Mouse (Mus musculus) embryonic facial prominence, embryonic 10.5 days (tissue): ENCODE data around the gene Map4k2. TPM values are rescaled to one million over a fixed set of nuclear protein-coding genes. Genes with fewer than 3 reads are reported as not detected.
"Not testable (repeated sequence)": the region's sequence is repeated elsewhere in the genome, so short reads cannot be mapped to it uniquely, and the experiment has no call there.

ENCODE experiments used
- DNase-seq: peaks from one replicate; pipeline ENCODE4 v3.0.0-alpha.2; 2017; ENCODE audit warnings: low spot score
- H3K27ac ChIP-seq: fragments of 300-500 bp; sonication (generic); replicated peaks from 2 replicates; pipeline ENCODE4 v1.5.1; 2016; ENCODE audit warnings: mild to moderate bottlenecking
- H3K27me3 ChIP-seq: fragments of 300-500 bp; sonication (generic); replicated peaks from 2 replicates; pipeline ENCODE4 v1.6.1; 2016; ENCODE audit warnings: low read depth, mild to moderate bottlenecking; ENCODE audit not compliant: poor library complexity, severe bottlenecking
- H3K36me3 ChIP-seq: fragments of 300-500 bp; sonication (generic); replicated peaks from 2 replicates; pipeline ENCODE4 v1.6.1; 2016; ENCODE audit warnings: mild to moderate bottlenecking, moderate library complexity
- H3K4me1 ChIP-seq: fragments of 300-500 bp; sonication (generic); 2 replicates; pipeline ENCODE4 v1.6.1; 2016
- H3K4me3 ChIP-seq: fragments of 300-500 bp; sonication (generic); 2 replicates; pipeline ENCODE4 v1.5.1; 2016; ENCODE audit warnings: mild to moderate bottlenecking, moderate library complexity
- H3K9me3 ChIP-seq: fragments of 300-500 bp; sonication (generic); 2 replicates; pipeline ENCODE4 v1.6.1; 2016; ENCODE audit warnings: mild to moderate bottlenecking
- WGBS: fragments of 180-500 bp; shearing (Covaris S2); methylation state at CpG from one replicate; pipeline ENCODE4 v1.1.7; 2016; 5-methylcytosine and 5-hydroxymethylcytosine counted together
- polyA plus RNA-seq: library from polyadenylated mRNA; unstranded; fragments of >200 nt; fragmentation: Nextera tagmentation; extraction: Ambion mirVana; gene quantifications from 2 replicates; pipeline ENCODE4 v1.2.1, GENCODE M21; 2016

Gene Map4k2
- polyA plus RNA-seq, 1 experiment from 2014 or later, result 11.0 TPM

- peaks cover 39% of the 10 kb centered on the region for H3K4me1 ChIP-seq
Observed at GRCm38 (mm10) chr19:6304787-6305516, 36.0 kb upstream of the Map4k2 start.

GRCm38 (mm10) chr19:6305517-6306115 lies 35.3 kb upstream of the Map4k2 start:
- Histone ChIP-seq H3K9me3 (no peaks in the 10 kb centered on the region), H3K27me3 (no peaks in the 10 kb centered on the region), H3K36me3 (peaks cover 15% of the 10 kb centered on the region), H3K27ac (peak overlapping the region; percentile 88), H3K4me1 (peaks cover 36% of the 10 kb centered on the region), H3K4me3 (peak overlapping the region; percentile 85)
- DNase-seq, result no peak
- 57% methylated on average over 8 of the region's 8 CpGs for WGBS

More at GRCm38 (mm10) chr19:6304787-6305516, 36.0 kb upstream of the Map4k2 start:
- H3K9me3 ChIP-seq, result no peaks in the 10 kb centered on the region
- peaks cover 17% of the 10 kb centered on the region for H3K36me3 ChIP-seq
- H3K27ac ChIP-seq, result no peak overlapping the region
- 24% methylated on average over 5 of the region's 5 CpGs for WGBS
- peak; percentile 90 for DNase-seq
- no peaks in the 10 kb centered on the region for H3K27me3 ChIP-seq
- no peak overlapping the region for H3K4me3 ChIP-seq

- H3K36me3 ChIP-seq, result peaks cover 15% of the 10 kb centered on the region
- WGBS, result under 1% methylated on average over 38 of the region's 38 CpGs
Observed at GRCm38 (mm10) chr19:6306137-6306551, 34.8 kb upstream of the Map4k2 start, which contains the start of gene Cdc42bpg. TSS of gene Cdc42bpg (plus strand) at chr19:6306456.

GRCm38 (mm10) chr19:6306586-6306985 lies 34.3 kb upstream of the Map4k2 start:
- H3K4me3 ChIP-seq, result peak overlapping the region; percentile 85
- H3K36me3 ChIP-seq, result peaks cover 16% of the 10 kb centered on the region
- H3K9me3 ChIP-seq, result no peaks in the 10 kb centered on the region
- under 1% methylated on average over 33 of the region's 34 CpGs for WGBS
- DNase-seq, result peak; percentile 87
- peak overlapping the region; percentile 88 for H3K27ac ChIP-seq
- peaks cover 36% of the 10 kb centered on the region for H3K4me1 ChIP-seq
- no peaks in the 10 kb centered on the region for H3K27me3 ChIP-seq

More at GRCm38 (mm10) chr19:6306137-6306551, 34.8 kb upstream of the Map4k2 start, which contains the start of gene Cdc42bpg:
- H3K27me3 ChIP-seq, result no peaks in the 10 kb centered on the region
- H3K4me3 ChIP-seq, result peak within 1 kb of the TSS; percentile 85
- H3K4me1 ChIP-seq, result peaks cover 36% of the 10 kb centered on the region
- no peaks in the 10 kb centered on the region for H3K9me3 ChIP-seq
- DNase-seq, result peak; percentile 91
- H3K27ac ChIP-seq, result peak within 1 kb of the TSS; percentile 88

DNA sequence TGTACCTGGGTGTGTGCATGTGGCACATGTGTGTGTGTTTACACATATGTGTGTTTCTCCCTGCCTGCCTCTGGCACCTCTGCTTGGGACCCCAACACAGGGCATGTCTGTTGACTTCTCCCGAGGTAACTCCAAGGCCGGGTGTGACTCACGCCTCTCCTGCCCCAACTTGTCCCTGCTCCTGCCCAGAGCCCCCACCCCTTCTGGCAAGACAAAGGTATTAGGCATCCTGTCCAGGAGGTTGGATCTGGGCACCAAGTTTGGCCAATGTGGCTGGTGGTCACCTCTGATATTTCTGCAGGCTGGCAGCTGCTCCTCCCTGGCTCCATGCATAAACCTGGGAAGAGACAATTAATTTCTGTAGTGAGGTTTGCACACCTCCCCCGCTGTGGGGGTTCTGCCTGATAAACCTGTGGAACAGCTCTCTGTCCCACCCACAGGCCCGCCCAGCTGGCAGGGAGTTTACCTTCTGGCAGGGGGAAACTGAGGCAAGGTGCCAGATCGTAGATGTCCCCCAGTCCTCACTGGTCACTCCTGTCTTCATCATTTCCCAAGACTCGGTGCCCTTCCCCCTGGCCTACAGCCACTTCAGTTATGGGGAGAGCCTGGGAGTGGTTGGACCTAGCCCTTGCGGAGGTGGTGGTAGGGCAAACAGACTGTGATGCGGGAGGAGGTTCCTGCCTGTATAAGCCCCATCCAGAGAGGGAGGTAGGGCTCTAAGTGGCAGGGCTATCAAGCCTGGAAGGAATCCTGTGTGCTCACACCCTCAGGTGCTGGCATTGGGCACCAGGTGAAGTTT lies 33.0 kb upstream of the Map4k2 start:
- 77% methylated on average over 9 of the region's 9 CpGs for WGBS
- H3K4me1 ChIP-seq, result peaks cover 34% of the 10 kb centered on the region
- peaks cover 23% of the 10 kb centered on the region for H3K36me3 ChIP-seq
- H3K27me3 ChIP-seq, result no peaks in the 10 kb centered on the region
- no peak for DNase-seq
- H3K4me3 ChIP-seq, result peak overlapping the region; percentile 85
- H3K27ac ChIP-seq, result 0 out of 2 replicates have a peak overlapping the region, but pooled peaks have one; percentile 49
- no peaks in the 10 kb centered on the region for H3K9me3 ChIP-seq

DNA sequence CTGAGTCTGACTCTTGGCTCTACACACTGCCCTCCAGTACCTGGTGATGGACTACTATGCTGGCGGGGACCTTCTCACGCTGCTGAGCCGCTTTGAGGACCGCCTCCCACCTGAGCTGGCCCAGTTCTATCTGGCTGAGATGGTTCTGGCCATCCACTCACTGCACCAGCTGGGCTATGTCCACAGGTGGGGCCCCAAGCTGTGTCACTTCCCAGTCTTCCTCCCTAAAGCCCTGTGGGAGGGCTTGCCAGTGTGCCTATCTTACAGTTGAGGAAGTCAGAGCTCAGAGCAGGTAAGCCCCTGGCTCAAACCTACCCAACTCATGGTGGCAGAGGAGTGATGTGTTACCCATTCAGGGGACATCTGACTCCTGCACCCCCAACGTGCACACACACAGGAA lies 30.8 kb upstream of the Map4k2 start:
- Histone ChIP-seq H3K4me1 (peaks cover 34% of the 10 kb centered on the region), H3K27me3 (no peaks in the 10 kb centered on the region), H3K36me3 (peaks cover 45% of the 10 kb centered on the region), H3K9me3 (no peaks in the 10 kb centered on the region), H3K27ac (no peak overlapping the region), H3K4me3 (no peak overlapping the region)
- WGBS, result 89% methylated on average over 5 of the region's 5 CpGs
- no peak for DNase-seq

DNA sequence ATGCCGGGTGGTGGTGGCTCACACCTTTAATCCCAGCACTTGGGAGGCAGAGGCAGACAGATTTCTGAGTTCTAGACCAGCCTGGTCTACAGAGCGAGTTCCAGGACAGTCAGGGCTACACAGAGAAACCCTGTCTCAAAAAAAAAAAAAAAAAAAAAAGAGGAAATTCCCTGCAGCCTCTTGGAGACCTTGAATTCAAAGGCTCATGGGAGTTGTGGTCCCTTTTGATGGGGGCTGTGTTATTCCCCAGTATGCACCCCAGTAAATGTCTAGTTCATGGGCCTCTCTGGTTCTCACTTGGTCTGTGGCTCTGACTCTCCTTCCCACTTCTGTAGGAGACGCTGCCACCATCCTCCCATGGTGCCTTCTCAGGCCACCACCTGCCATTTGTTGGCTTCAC lies 29.2 kb upstream of the Map4k2 start:
- not testable (repeated sequence) for H3K4me3 ChIP-seq, H3K9me3 ChIP-seq, H3K27me3 ChIP-seq, DNase-seq, H3K27ac ChIP-seq
- Histone ChIP-seq H3K36me3 (peaks cover 61% of the 10 kb centered on the region), H3K4me1 (peaks cover 23% of the 10 kb centered on the region)
- WGBS, result 86% methylated on average over 3 of the region's 3 CpGs

DNA sequence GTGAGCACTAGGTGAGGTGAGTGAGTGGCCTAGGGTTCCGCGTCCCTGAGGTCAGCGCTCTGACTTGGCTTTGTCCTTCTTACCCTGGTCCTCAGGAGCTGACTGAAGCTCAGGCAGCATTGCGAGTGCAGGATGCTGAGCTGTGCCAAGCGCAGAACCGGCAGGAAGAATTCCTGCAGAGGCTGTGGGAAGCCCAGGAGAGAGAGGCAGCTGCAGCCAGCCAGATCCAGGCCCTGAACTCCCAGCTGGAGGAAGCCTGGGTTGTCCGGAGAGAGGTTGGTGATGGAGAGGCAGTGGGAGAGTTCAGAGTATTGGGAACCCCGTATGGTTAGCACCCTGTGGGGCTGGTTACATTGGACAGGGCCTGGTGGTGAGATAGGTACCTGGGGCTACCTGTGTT lies 27.1 kb upstream of the Map4k2 start:
- Histone ChIP-seq H3K27ac (no peak overlapping the region), H3K27me3 (no peaks in the 10 kb centered on the region), H3K4me1 (peaks cover 3% of the 10 kb centered on the region), H3K36me3 (peaks cover 80% of the 10 kb centered on the region), H3K9me3 (no peaks in the 10 kb centered on the region), H3K4me3 (no peak overlapping the region)
- DNase-seq, result no peak
- WGBS, result 92% methylated on average over 8 of the region's 8 CpGs

- DNase-seq, result no peak
- Histone ChIP-seq H3K4me3 (peak overlapping the region; percentile 6; the same call in 1 of the 2 replicates), H3K4me1 (no peaks in the 10 kb centered on the region), H3K27me3 (no peaks in the 10 kb centered on the region), H3K36me3 (peaks cover 85% of the 10 kb centered on the region), H3K27ac (no peak overlapping the region), H3K9me3 (no peaks in the 10 kb centered on the region)
- 85% methylated on average over 8 of the region's 8 CpGs for WGBS
Observed at GRCm38 (mm10) chr19:6314513-6314912, 26.4 kb upstream of the Map4k2 start.

- H3K27ac ChIP-seq, result no peak overlapping the region
- no peaks in the 10 kb centered on the region for H3K27me3 ChIP-seq
- DNase-seq, result no peak
- no peaks in the 10 kb centered on the region for H3K9me3 ChIP-seq
- H3K4me3 ChIP-seq, result no peak overlapping the region
- no peaks in the 10 kb centered on the region; the same call in 1 of the 2 replicates for H3K4me1 ChIP-seq
- peaks cover 87% of the 10 kb centered on the region for H3K36me3 ChIP-seq
- 76% methylated on average over 14 of the region's 14 CpGs for WGBS
Observed at GRCm38 (mm10) chr19:6315573-6315972, 25.4 kb upstream of the Map4k2 start.

DNA sequence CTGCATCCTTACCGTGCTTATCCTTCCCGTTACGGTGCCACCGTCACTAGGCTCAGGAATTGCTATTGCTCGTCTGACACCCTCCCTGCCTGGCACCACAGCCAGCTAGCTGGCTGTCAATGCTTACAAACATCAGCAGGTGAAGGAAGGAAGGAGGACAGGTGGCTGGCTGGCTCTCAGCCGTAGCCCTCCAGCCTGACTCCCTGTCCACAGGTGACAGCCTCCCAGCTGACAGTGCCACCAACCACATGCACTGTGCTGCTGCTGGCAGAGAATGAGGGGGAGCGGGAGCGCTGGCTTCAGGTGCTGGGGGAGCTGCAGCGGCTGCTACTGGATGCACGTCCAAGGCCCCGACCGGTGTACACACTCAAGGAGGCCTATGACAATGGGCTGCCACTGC lies 22.8 kb upstream of the Map4k2 start:
- no peaks in the 10 kb centered on the region for H3K27me3 ChIP-seq
- no peak overlapping the region for H3K4me3 ChIP-seq
- H3K4me1 ChIP-seq, result no peaks in the 10 kb centered on the region; the same call in 1 of the 2 replicates
- peaks cover 85% of the 10 kb centered on the region for H3K36me3 ChIP-seq
- H3K9me3 ChIP-seq, result no peaks in the 10 kb centered on the region
- WGBS, result 93% methylated on average over 12 of the region's 12 CpGs
- no peak overlapping the region for H3K27ac ChIP-seq
- no peak for DNase-seq

- Histone ChIP-seq H3K36me3 (peaks cover 60% of the 10 kb centered on the region), H3K27ac (no peak overlapping the region), H3K9me3 (no peaks in the 10 kb centered on the region), H3K4me1 (no peaks in the 10 kb centered on the region; the same call in 1 of the 2 replicates), H3K4me3 (no peak overlapping the region), H3K27me3 (no peaks in the 10 kb centered on the region)
- WGBS, result 89% methylated on average over 8 of the region's 8 CpGs
- no peak for DNase-seq
Observed at GRCm38 (mm10) chr19:6321358-6321757, 19.6 kb upstream of the Map4k2 start.
